ENCODE assay signal across 24 mouse cellular contexts in the genomic region with DNA sequence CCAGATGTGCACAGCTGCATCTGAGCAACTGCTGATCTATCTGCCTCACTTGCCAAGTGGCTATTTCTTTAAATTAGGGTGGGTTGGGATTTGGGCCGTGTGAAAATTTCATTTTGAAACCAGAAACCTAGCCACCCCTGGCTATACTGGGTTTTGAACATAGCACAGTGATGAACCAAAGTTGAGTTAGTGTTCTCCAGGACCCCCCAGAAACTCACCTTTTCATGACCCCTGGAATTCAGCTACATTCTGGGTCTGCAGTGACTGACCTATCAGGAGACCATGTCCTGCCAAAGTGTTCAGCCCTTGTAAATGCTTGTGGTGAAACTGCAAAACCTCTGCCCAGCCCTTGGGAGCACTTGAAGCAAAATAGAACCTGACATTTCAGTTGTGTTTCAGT.
DNase-seq lines count a peak whose midpoint lies in the region; ATAC-seq lines count a peak whose summit lies in the region.
"Had no signal": no experiment of that assay in that cellular context is flagged by ENCODE, and none has a peak within 500 bp of the region (broad histone marks: within the 10 kb centered on the region; RNA-seq: fewer than 3 reads in every experiment).

No protein-coding gene starts in this region.

- H3K27me3 ChIP-seq in embryonic facial prominence, embryonic 14.5 days (replicated peaks; ENCODE audit: control insufficient read depth, insufficient read depth, low read length): no peaks in the 10 kb centered on the region
- no peaks in the 10 kb centered on the region for H3K27me3 ChIP-seq in embryonic facial prominence, embryonic 10.5 days (replicated peaks; ENCODE audit: low read depth, poor library complexity, severe bottlenecking)
- H3K27me3 ChIP-seq in midbrain, embryonic 11.5 days (ENCODE audit: control insufficient read depth, insufficient read depth, low read length): no peaks in the 10 kb centered on the region
- H3K27me3 ChIP-seq in midbrain, embryonic 13.5 days: no peaks in the 10 kb centered on the region
- H3K27me3 ChIP-seq: CH12.LX; embryonic facial prominence, embryonic 13.5 days; forebrain, embryonic 12.5 days; Patski had no signal

- H3K27ac ChIP-seq in embryonic facial prominence, embryonic 14.5 days (replicated peaks; ENCODE audit: low read depth, low read length): no peak overlapping the region
- H3K27ac ChIP-seq in embryonic facial prominence, embryonic 10.5 days (replicated peaks): no peak overlapping the region
- H3K27ac ChIP-seq in midbrain, embryonic 11.5 days (ENCODE audit: low read depth, low read length): no peak overlapping the region
- H3K27ac ChIP-seq in midbrain, embryonic 13.5 days: no peak overlapping the region
- H3K27ac ChIP-seq: embryonic facial prominence, embryonic 13.5 days; forebrain, embryonic 10.5 days; forebrain, embryonic 12.5 days had no signal

- 33% methylated on average over 1 of the region's 1 CpGs for WGBS in embryonic facial prominence, embryonic 14.5 days
- WGBS in embryonic facial prominence, embryonic 10.5 days: 80% methylated on average over 1 of the region's 1 CpGs
- WGBS in midbrain, embryonic 11.5 days: 67% methylated on average over 1 of the region's 1 CpGs
- 71% methylated on average over 1 of the region's 1 CpGs for WGBS in midbrain, embryonic 13.5 days

- no peaks in the 10 kb centered on the region for H3K36me3 ChIP-seq in embryonic facial prominence, embryonic 14.5 days (ENCODE audit: control insufficient read depth, insufficient read depth, low read length)
- no peaks in the 10 kb centered on the region for H3K36me3 ChIP-seq in embryonic facial prominence, embryonic 10.5 days (replicated peaks)
- no peaks in the 10 kb centered on the region for H3K36me3 ChIP-seq in midbrain, embryonic 11.5 days (ENCODE audit: control insufficient read depth, insufficient read depth, low read length)
- no peaks in the 10 kb centered on the region for H3K36me3 ChIP-seq in midbrain, embryonic 13.5 days
- H3K36me3 ChIP-seq: embryonic facial prominence, embryonic 13.5 days; forebrain, embryonic 10.5 days; forebrain, embryonic 12.5 days; G1E had no signal

- no peaks in the 10 kb centered on the region for H3K4me1 ChIP-seq in embryonic facial prominence, embryonic 14.5 days (ENCODE audit: control insufficient read depth, insufficient read depth, low read length)
- H3K4me1 ChIP-seq in embryonic facial prominence, embryonic 10.5 days: no peaks in the 10 kb centered on the region
- H3K4me1 ChIP-seq in midbrain, embryonic 11.5 days (ENCODE audit: control insufficient read depth, insufficient read depth, low read length): no peaks in the 10 kb centered on the region
- no peaks in the 10 kb centered on the region for H3K4me1 ChIP-seq in midbrain, embryonic 13.5 days (replicated peaks)
- H3K4me1 ChIP-seq: embryonic facial prominence, embryonic 13.5 days; forebrain, embryonic 10.5 days; forebrain, embryonic 12.5 days had no signal

- no peaks in the 10 kb centered on the region for H3K9me3 ChIP-seq in embryonic facial prominence, embryonic 14.5 days (ENCODE audit: control insufficient read depth, low read length)
- H3K9me3 ChIP-seq in embryonic facial prominence, embryonic 10.5 days: no peaks in the 10 kb centered on the region
- no peaks in the 10 kb centered on the region for H3K9me3 ChIP-seq in midbrain, embryonic 11.5 days (ENCODE audit: control insufficient read depth, low read length)
- no peaks in the 10 kb centered on the region for H3K9me3 ChIP-seq in midbrain, embryonic 13.5 days
- H3K9me3 ChIP-seq: embryonic facial prominence, embryonic 13.5 days; forebrain, embryonic 10.5 days; forebrain, embryonic 12.5 days had no signal

- H3K4me2 ChIP-seq in embryonic facial prominence, embryonic 14.5 days (ENCODE audit: low read depth, low read length): no peak overlapping the region
- no peak overlapping the region for H3K4me2 ChIP-seq in midbrain, embryonic 11.5 days
- H3K4me2 ChIP-seq in midbrain, embryonic 13.5 days (replicated peaks): no peak overlapping the region
- H3K4me2 ChIP-seq: embryonic facial prominence, embryonic 13.5 days; forebrain, embryonic 12.5 days had no signal

- H3K4me3 ChIP-seq in embryonic facial prominence, embryonic 14.5 days (ENCODE audit: low read depth, low read length): no peak overlapping the region
- no peak overlapping the region for H3K4me3 ChIP-seq in embryonic facial prominence, embryonic 10.5 days
- H3K4me3 ChIP-seq in midbrain, embryonic 11.5 days (ENCODE audit: low read depth, low read length): no peak overlapping the region
- H3K4me3 ChIP-seq in midbrain, embryonic 13.5 days (replicated peaks): no peak overlapping the region
- H3K4me3 ChIP-seq: embryonic facial prominence, embryonic 13.5 days; forebrain, embryonic 10.5 days; forebrain, embryonic 12.5 days had no signal

- H3K9ac ChIP-seq in embryonic facial prominence, embryonic 14.5 days (ENCODE audit: low read depth, low read length): no peak overlapping the region
- no peak overlapping the region for H3K9ac ChIP-seq in midbrain, embryonic 11.5 days (ENCODE audit: low read length)
- H3K9ac ChIP-seq in midbrain, embryonic 13.5 days (replicated peaks): no peak overlapping the region
- H3K9ac ChIP-seq: embryonic facial prominence, embryonic 13.5 days; forebrain, embryonic 12.5 days had no signal

- intact Hi-C loops in heart, postnatal 14 days (cut with DNase I): no loop called here

- no peak for ATAC-seq in embryonic facial prominence, embryonic 14.5 days (ENCODE audit: low read depth)
- no peak for ATAC-seq in midbrain, embryonic 11.5 days (ENCODE audit: low FRiP score)
- no peak for ATAC-seq in midbrain, embryonic 13.5 days
- ATAC-seq: activated CD4-positive, CD25-positive, alpha-beta regulatory T cell, adult 4 months; CD4-positive, CD25-positive, alpha-beta regulatory T cell, adult 4 months; forebrain, embryonic 14.5 days; forebrain, embryonic 16.5 days; Patski had no signal

- DNase-seq in embryonic facial prominence, embryonic 14.5 days (ENCODE audit: low spot score): peak; percentile 41
- no peak for DNase-seq in embryonic facial prominence, embryonic 10.5 days (ENCODE audit: low spot score)
- peak; percentile 60 for DNase-seq in midbrain, embryonic 11.5 days (ENCODE audit: low spot score, missing footprints)
- DNase-seq in mesoderm, embryonic 11.5 days (ENCODE audit: low read depth, low spot score): peak; percentile 4
- DNase-seq in heart, postnatal 14 days: no peak
- DNase-seq: adrenal gland, adult 8-10 months; adrenal gland, postnatal 14 days; adrenal gland, postnatal 36 days; B cell, adult 2 months; cerebellum, adult 11-12 months; cerebellum, adult 2 months; cerebellum, adult 9-10 months; cerebellum, postnatal 25 days had no signal

Comparison
In these comparisons a context has a peak if more than half of its experiments do, and no peak if none do; other contexts are left out.
1. DNase-seq: peak in embryonic facial prominence, embryonic 14.5 days (single experiment), midbrain, embryonic 11.5 days (single experiment) and mesoderm, embryonic 11.5 days (single experiment); none in embryonic facial prominence, embryonic 10.5 days (single experiment) and heart, postnatal 14 days (0 of 2).